Mouse (Mus musculus) forebrain, embryonic 14.5 days (tissue): ENCODE measurements at regions not wholly inside any gene's neighbourhood (a gene's known extent, or its start where the extent isn't known, plus 50 kb on each side); places are given as distances from the start of the nearest gene placed in this dataset.

ENCODE experiments used
- ATAC-seq: fragments of 200-750 bp; cut with Nextera tagmentation; 2 replicates; pipeline ENCODE4 v1.8.0; 2017; ENCODE audit warnings: mild to moderate bottlenecking, moderate library complexity
- DNase-seq: peaks from one replicate; pipeline ENCODE4 v3.0.0-alpha.2; 2015; ENCODE audit warnings: low spot score
- H3K27ac ChIP-seq: fragments of 300-500 bp; sonication (generic); 2 replicates; pipeline ENCODE4 v1.5.1; 2014; ENCODE audit warnings: low read depth, mild to moderate bottlenecking, control low read depth, low read length, moderate library complexity
- H3K27me3 ChIP-seq: fragments of 300-500 bp; sonication (generic); replicated peaks from 2 replicates; pipeline ENCODE4 v1.6.1; 2014; ENCODE audit warnings: low read length, control low read depth, mixed read lengths; ENCODE audit not compliant: control insufficient read depth, insufficient read depth
- H3K36me3 ChIP-seq: fragments of 300-500 bp; sonication (generic); 2 replicates; pipeline ENCODE4 v1.6.1; 2014; ENCODE audit warnings: low read length, control low read depth; ENCODE audit not compliant: control insufficient read depth, insufficient read depth
- H3K4me1 ChIP-seq: fragments of 300-500 bp; sonication (generic); 2 replicates; pipeline ENCODE4 v1.6.1; 2014; ENCODE audit warnings: antibody characterized with exemption, low read length, control low read depth; ENCODE audit not compliant: control insufficient read depth, insufficient read depth
- H3K4me2 ChIP-seq: fragments of 300-500 bp; sonication (generic); 2 replicates; pipeline ENCODE4 v1.6.1; 2014; ENCODE audit warnings: mild to moderate bottlenecking, control low read depth, low read length
- H3K4me3 ChIP-seq: fragments of 300-500 bp; sonication (generic); 2 replicates; pipeline ENCODE4 v1.5.1; 2014; ENCODE audit warnings: low read depth, low read length, control low read depth
- H3K9ac ChIP-seq: fragments of 300-500 bp; sonication (generic); 2 replicates; pipeline ENCODE4 v1.6.1; 2014; ENCODE audit warnings: mild to moderate bottlenecking, low read length, control low read depth, moderate library complexity
- H3K9me3 ChIP-seq: fragments of 300-500 bp; sonication (generic); replicated peaks from 2 replicates; pipeline ENCODE4 v1.6.1; 2016; ENCODE audit warnings: low read length, control low read depth, mixed read lengths; ENCODE audit not compliant: control insufficient read depth
- WGBS: fragments of 180-500 bp; shearing (Covaris S2); extraction: QIAGEN DNeasy Blood & Tissue Kit; methylation state at CpG from one replicate; pipeline ENCODE4 v1.1.7; 2014; 5-methylcytosine and 5-hydroxymethylcytosine counted together

DNA sequence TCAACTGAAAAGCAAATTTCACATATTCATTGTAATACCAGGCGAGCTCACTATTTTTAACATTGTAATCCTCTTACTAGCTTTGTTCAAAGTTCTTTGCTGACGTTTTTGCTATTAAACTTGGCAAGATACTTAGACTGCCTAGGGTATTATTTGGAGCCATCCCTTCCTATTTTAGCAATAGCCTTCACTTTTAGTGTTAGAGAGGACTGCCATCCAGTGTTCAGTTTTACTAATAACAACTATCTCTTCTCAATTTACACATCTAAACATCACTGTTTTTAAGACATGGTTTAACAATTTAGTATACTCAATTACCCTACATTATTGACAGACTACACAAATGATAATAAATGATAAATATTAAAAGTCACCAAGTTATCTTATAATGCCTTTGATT is 349.8 kb downstream of the 4932411N23Rik start:
- Histone ChIP-seq H3K27me3 (no peaks in the 10 kb centered on the region), H3K27ac (no peak overlapping the region), H3K36me3 (no peaks in the 10 kb centered on the region), H3K4me2 (no peak overlapping the region), H3K4me3 (no peak overlapping the region), H3K9me3 (no peaks in the 10 kb centered on the region), H3K4me1 (no peaks in the 10 kb centered on the region), H3K9ac (no peak overlapping the region)
- DNase-seq (peak; percentile 0), ATAC-seq (no peak)
- 55% methylated on average over 2 of the region's 2 CpGs for WGBS
